Mouse (Mus musculus): ENCODE data around the gene Dgcr8. TPM values are rescaled to one million over a fixed set of nuclear protein-coding genes. Genes with fewer than 3 reads are reported as not detected.
A peak's percentile ranks its signal among the peaks of the same experiment; 100 is the strongest.

Gene Dgcr8
- total RNA-seq, 1 experiment: 65.7 TPM

GRCm38 (mm10) chr16:18236676-18237501 lies 52.2 kb downstream of the Dgcr8 start:
- Histone ChIP-seq H3K4me1 (ENCODE audit: control insufficient read depth in 2 of 2, insufficient read depth in 2 of 2, low read length in 2 of 2, poor library complexity in 1 of 2) (peaks cover 0 to 5% of the 10 kb centered on the region in 2 experiments; a peak in 1 of 4 replicates), H3K9ac (ENCODE audit: insufficient read depth, low read depth, low read length, poor library complexity, severe bottlenecking) (no peak overlapping the region), H3K27ac (ENCODE audit: insufficient read depth, low read depth, low read length, poor library complexity, severe bottlenecking) (no peak overlapping the region), H3K36me3 (ENCODE audit: control insufficient read depth, insufficient read depth, low read length, poor library complexity, severe bottlenecking) (peaks cover 27% of the 10 kb centered on the region), H3K4me3 (ENCODE audit: insufficient read depth in 1 of 2, low read depth in 1 of 2, low read length in 2 of 2, poor library complexity in 1 of 2, severe bottlenecking in 1 of 2) (no peak overlapping the region), H3K9me3 (ENCODE audit: control insufficient read depth, insufficient read depth, low read depth, low read length) (no peaks in the 10 kb centered on the region)
- no peak for DNase-seq (ENCODE audit: low read depth, low spot score)
- TF ChIP-seq ZC3H11A (IDR thresholded peaks at IDR 0.05; ENCODE audit: borderline replicate concordance, low read depth, low read length) (no peak), HCFC1 (IDR thresholded peaks at IDR 0.05; ENCODE audit: borderline replicate concordance, insufficient read depth, low read length) (no peak), ZNF384 (IDR thresholded peaks at IDR 0.05; ENCODE audit: low read depth, low read length) (no peak), CHD2 (IDR thresholded peaks at IDR 0.05; ENCODE audit: low read depth, low read length) (no peak), MAFK (IDR thresholded peaks at IDR 0.05; ENCODE audit: insufficient read depth, low read depth, low read length) (no peak)
- in situ Hi-C loops (cut with MboI; ENCODE audit: low sequenced_read_pairs in 2 of 2, unreplicated experiment in 2 of 2): no loop called here

GRCm38 (mm10) chr16:18235389-18236065 lies 53.5 kb downstream of the Dgcr8 start:
- Histone ChIP-seq H3K27ac (ENCODE audit: insufficient read depth, low read depth, low read length, poor library complexity, severe bottlenecking) (no peak overlapping the region), H3K4me3 (ENCODE audit: insufficient read depth in 1 of 2, low read depth in 1 of 2, low read length in 2 of 2, poor library complexity in 1 of 2, severe bottlenecking in 1 of 2) (peak overlapping the region; percentile 65 to 90), H3K9me3 (ENCODE audit: control insufficient read depth, insufficient read depth, low read depth, low read length) (no peaks in the 10 kb centered on the region), H3K36me3 (ENCODE audit: control insufficient read depth, insufficient read depth, low read length, poor library complexity, severe bottlenecking) (peaks cover 15% of the 10 kb centered on the region), H3K4me1 (ENCODE audit: control insufficient read depth in 2 of 2, insufficient read depth in 2 of 2, low read length in 2 of 2, poor library complexity in 1 of 2) (peaks cover 0 to 5% of the 10 kb centered on the region in 2 experiments; a peak in 1 of 4 replicates), H3K9ac (ENCODE audit: insufficient read depth, low read depth, low read length, poor library complexity, severe bottlenecking) (peak overlapping the region; percentile 70)
- in situ Hi-C loops (cut with MboI; ENCODE audit: low sequenced_read_pairs in 2 of 2, unreplicated experiment in 2 of 2): no loop called here
- no peak for DNase-seq (ENCODE audit: low read depth, low spot score)
- no peak for TF ChIP-seq ZC3H11A (IDR thresholded peaks at IDR 0.05; ENCODE audit: borderline replicate concordance, low read depth, low read length)
- TF ChIP-seq MAFK (IDR thresholded peaks at IDR 0.05; ENCODE audit: insufficient read depth, low read depth, low read length): no peak
- TF ChIP-seq CHD2 (IDR thresholded peaks at IDR 0.05; ENCODE audit: low read depth, low read length): no peak
- TF ChIP-seq ZNF384 (IDR thresholded peaks at IDR 0.05; ENCODE audit: low read depth, low read length): no peak
- TF ChIP-seq HCFC1 (IDR thresholded peaks at IDR 0.05; ENCODE audit: borderline replicate concordance, insufficient read depth, low read length): no peak

GRCm38 (mm10) chr16:18234671-18235388 lies 54.2 kb downstream of the Dgcr8 start, which contains the start of gene Zdhhc8:
Zdhhc8 (minus strand) TSS chr16:18235136.
- H3K9me3 ChIP-seq (ENCODE audit: control insufficient read depth, insufficient read depth, low read depth, low read length): no peaks in the 10 kb centered on the region
- in situ Hi-C loops (cut with MboI; ENCODE audit: low sequenced_read_pairs in 2 of 2, unreplicated experiment in 2 of 2): no loop called here
- TF ChIP-seq CHD2 (IDR thresholded peaks at IDR 0.05; ENCODE audit: low read depth, low read length) (no peak), ZC3H11A (IDR thresholded peaks at IDR 0.05; ENCODE audit: borderline replicate concordance, low read depth, low read length) (no peak), ZNF384 (IDR thresholded peaks at IDR 0.05; ENCODE audit: low read depth, low read length) (0 out of 2 replicates have a peak, but pooled peaks have one; percentile 30), HCFC1 (IDR thresholded peaks at IDR 0.05; ENCODE audit: borderline replicate concordance, insufficient read depth, low read length) (no peak; the same call in 1 of the 2 replicates), MAFK (IDR thresholded peaks at IDR 0.05; ENCODE audit: insufficient read depth, low read depth, low read length) (no peak)
- peak within 1 kb of the TSS; percentile 70 for H3K9ac ChIP-seq (ENCODE audit: insufficient read depth, low read depth, low read length, poor library complexity, severe bottlenecking)
- no peak for DNase-seq (ENCODE audit: low read depth, low spot score)
- H3K4me1 ChIP-seq (ENCODE audit: control insufficient read depth in 2 of 2, insufficient read depth in 2 of 2, low read length in 2 of 2, poor library complexity in 1 of 2): peaks cover 0 to 5% of the 10 kb centered on the region in 2 experiments; a peak in 1 of 4 replicates
- peaks cover 8% of the 10 kb centered on the region for H3K36me3 ChIP-seq (ENCODE audit: control insufficient read depth, insufficient read depth, low read length, poor library complexity, severe bottlenecking)
- H3K4me3 ChIP-seq (ENCODE audit: insufficient read depth in 1 of 2, low read depth in 1 of 2, low read length in 2 of 2, poor library complexity in 1 of 2, severe bottlenecking in 1 of 2): peak within 1 kb of the TSS; percentile 65 to 90
- H3K27ac ChIP-seq (ENCODE audit: insufficient read depth, low read depth, low read length, poor library complexity, severe bottlenecking): no peak within 1 kb of the TSS

Data from ES-E14 (cell line).